Comparison of ENCODE assay signal across 7 mouse cellular contexts in genomic region chr1:64097640-64098287, GRCm38 (mm10). TPM values are rescaled to one million over a fixed set of nuclear protein-coding genes. Genes with fewer than 3 reads are reported as not detected.
A peak's percentile ranks its signal among the peaks of the same experiment; 100 is the strongest.
DNase-seq lines count a peak whose midpoint lies in the region; ATAC-seq and TF ChIP-seq lines count a peak whose summit lies in the region.

No protein-coding gene starts in this region.

- DNase-seq in lung, embryonic 14.5 days: no peak
- DNase-seq in lung, postnatal 25 days (ENCODE audit: low spot score): no peak
- DNase-seq in hindbrain, embryonic 11.5 days (ENCODE audit: low spot score): no peak
- DNase-seq in kidney, postnatal 4 days: peak; percentile 39 to 59
- no peak for DNase-seq in urinary bladder, postnatal 10 days (ENCODE audit: low spot score)
- no peak for DNase-seq in thymus, postnatal 36 days

- no peak overlapping the region for H3K9ac ChIP-seq in lung, embryonic 14.5 days
- H3K9ac ChIP-seq in hindbrain, embryonic 11.5 days (ENCODE audit: low read depth, low read length): no peak overlapping the region
- H3K9ac ChIP-seq in stomach, embryonic 16.5 days (ENCODE audit: low read length): no peak overlapping the region

- no peak overlapping the region; the same call in 1 of the 2 replicates for H3K27ac ChIP-seq in lung, embryonic 14.5 days (ENCODE audit: low read depth)
- H3K27ac ChIP-seq in hindbrain, embryonic 11.5 days (ENCODE audit: low read depth, low read length): peak overlapping the region; percentile 58
- peak overlapping the region; percentile 73 for H3K27ac ChIP-seq in stomach, embryonic 16.5 days (ENCODE audit: low read length)

- H3K4me1 ChIP-seq in lung, embryonic 14.5 days (ENCODE audit: insufficient read depth): peaks cover 10% of the 10 kb centered on the region
- no peaks in the 10 kb centered on the region for H3K4me1 ChIP-seq in hindbrain, embryonic 11.5 days (replicated peaks; ENCODE audit: control insufficient read depth, insufficient read depth, low read length)
- peaks cover 19% of the 10 kb centered on the region for H3K4me1 ChIP-seq in stomach, embryonic 16.5 days (ENCODE audit: control insufficient read depth, insufficient read depth, low read length)

- ATAC-seq in lung, embryonic 14.5 days (ENCODE audit: insufficient read depth): peak; percentile 35; the same call in 1 of the 2 replicates
- 0 out of 2 replicates have a peak, but pooled peaks have one; percentile 7 for ATAC-seq in hindbrain, embryonic 11.5 days (ENCODE audit: low FRiP score)
- ATAC-seq in stomach, embryonic 16.5 days (ENCODE audit: insufficient read depth, low FRiP score): peak; percentile 50; the same call in 1 of the 2 replicates

- no peaks in the 10 kb centered on the region for H3K27me3 ChIP-seq in lung, embryonic 14.5 days (ENCODE audit: insufficient read depth, low read length)
- H3K27me3 ChIP-seq in hindbrain, embryonic 11.5 days (ENCODE audit: control insufficient read depth, insufficient read depth, low read length): no peaks in the 10 kb centered on the region
- H3K27me3 ChIP-seq in stomach, embryonic 16.5 days (ENCODE audit: control insufficient read depth, insufficient read depth, low read length): no peaks in the 10 kb centered on the region

- no peaks in the 10 kb centered on the region for H3K9me3 ChIP-seq in lung, embryonic 14.5 days (ENCODE audit: low read depth, low read length)
- no peaks in the 10 kb centered on the region for H3K9me3 ChIP-seq in hindbrain, embryonic 11.5 days (ENCODE audit: control insufficient read depth, low read length)
- no peaks in the 10 kb centered on the region for H3K9me3 ChIP-seq in stomach, embryonic 16.5 days (replicated peaks; ENCODE audit: control insufficient read depth, low read length)

- WGBS in lung, embryonic 14.5 days: 57% methylated on average over 6 of the region's 6 CpGs
- WGBS in hindbrain, embryonic 11.5 days: 72% methylated on average over 6 of the region's 6 CpGs
- WGBS in stomach, embryonic 16.5 days: 54% methylated on average over 6 of the region's 6 CpGs

- no peak for TF ChIP-seq CTCF in lung, embryonic 14.5 days (IDR thresholded peaks at IDR 0.05; ENCODE audit: low read depth)

- no peak overlapping the region for H3K4me3 ChIP-seq in lung, embryonic 14.5 days (ENCODE audit: low read depth, low read length)
- H3K4me3 ChIP-seq in hindbrain, embryonic 11.5 days (ENCODE audit: low read depth, low read length): no peak overlapping the region
- H3K4me3 ChIP-seq in stomach, embryonic 16.5 days (replicated peaks; ENCODE audit: low read length): no peak overlapping the region

- no peaks in the 10 kb centered on the region for H3K36me3 ChIP-seq in lung, embryonic 14.5 days (ENCODE audit: insufficient read depth)
- H3K36me3 ChIP-seq in hindbrain, embryonic 11.5 days (ENCODE audit: control insufficient read depth, insufficient read depth, low read length): no peaks in the 10 kb centered on the region
- no peaks in the 10 kb centered on the region for H3K36me3 ChIP-seq in stomach, embryonic 16.5 days (ENCODE audit: control insufficient read depth, insufficient read depth, low read length)

- no peak overlapping the region for H3K4me2 ChIP-seq in lung, embryonic 14.5 days
- no peak overlapping the region for H3K4me2 ChIP-seq in hindbrain, embryonic 11.5 days (replicated peaks; ENCODE audit: low read depth, low read length)
- no peak overlapping the region for H3K4me2 ChIP-seq in stomach, embryonic 16.5 days (ENCODE audit: low read depth, low read length)

RNA-seq across cellular contexts. Expression of gene Klf7, which starts 24.3 kb away (rescaled TPM):
- polyA plus RNA-seq in lung, embryonic 14.5 days (2014; fragmentation: Nextera tagmentation; extraction: Ambion mirVana): 17.7 and 19.8 TPM in 2 replicates
- 31.4 and 33.6 TPM in 2 replicates for polyA plus RNA-seq in hindbrain, embryonic 11.5 days (2014; fragmentation: Nextera tagmentation; extraction: Ambion mirVana)
- polyA plus RNA-seq in stomach, embryonic 16.5 days (2015; fragmentation: Nextera tagmentation; extraction: Ambion mirVana): 22.9 and 25.4 TPM in 2 replicates

Comparison
In these comparisons a context has a peak if more than half of its experiments do, and no peak if none do; other contexts are left out.
1. DNase-seq: peak in kidney, postnatal 4 days (2 of 2); none in lung, embryonic 14.5 days (single experiment), lung, postnatal 25 days (single experiment), hindbrain, embryonic 11.5 days (single experiment), urinary bladder, postnatal 10 days (single experiment) and thymus, postnatal 36 days (0 of 2).
2. Peak in every context shown above with its lines, with median percentiles within 50 percentile points of each other: ATAC-seq.